Mouse (Mus musculus) olfactory bulb, adult 2 months (tissue): Measurements from ENCODE around the gene Cd72.

Experiments
- CTCF ChIP-seq: fragments of 200-500 bp; IDR thresholded peaks from 2 replicates; pipeline ENCODE4 v1.5.1; 2012; ENCODE audit warnings: low read depth, mild to moderate bottlenecking, low read length, moderate library complexity; ENCODE audit not compliant: insufficient read depth
- POLR2A ChIP-seq: fragments of 200-500 bp; IDR thresholded peaks from 2 replicates; pipeline ENCODE4 v1.6.1; 2012; ENCODE audit warnings: mild to moderate bottlenecking, low read depth, low read length, moderate library complexity; ENCODE audit not compliant: insufficient read depth

GRCm38 (mm10) chr4:43466872-43467271, 12.4 kb upstream of the Cd72 start:
- TF ChIP-seq CTCF: no peak
- TF ChIP-seq POLR2A: no peak
